ENCODE assay signal across 15 mouse cellular contexts in genomic region chr13:109577454-109577853, GRCm38 (mm10).
DNase-seq lines count a peak whose midpoint lies in the region; ATAC-seq and TF ChIP-seq lines count a peak whose summit lies in the region.
"Had no signal": no experiment of that assay in that cellular context is flagged by ENCODE, and none has a peak within 500 bp of the region (broad histone marks: within the 10 kb centered on the region; RNA-seq: fewer than 3 reads in every experiment).

No protein-coding gene starts in this region.

- H3K4me2 ChIP-seq in forebrain, embryonic 15.5 days (replicated peaks): no peak overlapping the region
- H3K4me2 ChIP-seq in forebrain, postnatal 0 days (ENCODE audit: low read depth): no peak overlapping the region
- no peak overlapping the region for H3K4me2 ChIP-seq in lung, embryonic 14.5 days
- peak overlapping the region; percentile 31 for H3K4me2 ChIP-seq in myocyte (ENCODE audit: low read depth)
- H3K4me2 ChIP-seq: limb, embryonic 13.5 days had no signal

- DNase-seq in forebrain, postnatal 0 days: no peak
- DNase-seq in lung, embryonic 14.5 days: peak; percentile 70
- DNase-seq in lung, postnatal 4 days: no peak
- DNase-seq in Patski (ENCODE audit: low read depth, low spot score): peak; percentile 65
- no peak for DNase-seq in layer of hippocampus, adult 18-20 months (ENCODE audit: low spot score in 2 of 2)
- DNase-seq in limb, embryonic 10.5 days (ENCODE audit: low spot score): no peak
- DNase-seq: B cell, adult 2 months; heart, adult 2 months; spleen, adult 18-20 months; thymus, adult 2 months had no signal

- H3K36me3 ChIP-seq in forebrain, embryonic 15.5 days: no peaks in the 10 kb centered on the region
- no peaks in the 10 kb centered on the region for H3K36me3 ChIP-seq in forebrain, postnatal 0 days (ENCODE audit: insufficient read depth)
- no peaks in the 10 kb centered on the region for H3K36me3 ChIP-seq in lung, embryonic 14.5 days (ENCODE audit: insufficient read depth)
- no peaks in the 10 kb centered on the region for H3K36me3 ChIP-seq in myocyte (ENCODE audit: control insufficient read depth, insufficient read depth)
- H3K36me3 ChIP-seq in limb, embryonic 10.5 days: no peaks in the 10 kb centered on the region
- H3K36me3 ChIP-seq: G1E; limb, embryonic 13.5 days had no signal

- in situ Hi-C loops in Patski (cut with MboI; ENCODE audit: low pct_unique_long_range_greater_than_20kb): no loop called here

- TF ChIP-seq CTCF in forebrain, postnatal 0 days (IDR thresholded peaks at IDR 0.05; ENCODE audit: low read depth): no peak
- no peak for TF ChIP-seq CTCF in lung, embryonic 14.5 days (IDR thresholded peaks at IDR 0.05; ENCODE audit: low read depth)
- no peak for TF ChIP-seq CTCF in Patski (IDR thresholded peaks at IDR 0.05)

- POLR2A ChIA-PET in Patski (lab: Charles Lee): interaction anchor here (1.0 kb wide), 1 partner anchor 21 kb away, joined by 3 read pairs; no protein-coding TSS in a partner anchor

- H3K27ac ChIP-seq in forebrain, embryonic 15.5 days (replicated peaks): 0 out of 2 replicates have a peak overlapping the region, but pooled peaks have one; percentile 31
- H3K27ac ChIP-seq in forebrain, postnatal 0 days (ENCODE audit: low read depth, low read length): no peak overlapping the region
- H3K27ac ChIP-seq in lung, embryonic 14.5 days (ENCODE audit: low read depth): no peak overlapping the region
- no peak overlapping the region for H3K27ac ChIP-seq in limb, embryonic 10.5 days
- H3K27ac ChIP-seq: heart, adult 2 months; limb, embryonic 13.5 days; macrophage had no signal

- no peaks in the 10 kb centered on the region for H3K79me2 ChIP-seq in myocyte (ENCODE audit: control insufficient read depth, insufficient read depth)

- H3K9ac ChIP-seq in forebrain, embryonic 15.5 days (replicated peaks): no peak overlapping the region
- H3K9ac ChIP-seq in forebrain, postnatal 0 days: no peak overlapping the region
- H3K9ac ChIP-seq in lung, embryonic 14.5 days: no peak overlapping the region
- H3K9ac ChIP-seq: limb, embryonic 13.5 days had no signal

- no peaks in the 10 kb centered on the region for H3K27me3 ChIP-seq in forebrain, embryonic 15.5 days
- no peaks in the 10 kb centered on the region for H3K27me3 ChIP-seq in forebrain, postnatal 0 days (ENCODE audit: insufficient read depth, low read length)
- no peaks in the 10 kb centered on the region for H3K27me3 ChIP-seq in lung, embryonic 14.5 days (ENCODE audit: insufficient read depth, low read length)
- H3K27me3 ChIP-seq in Patski (no peaks in the 10 kb centered on the region), myocyte (ENCODE audit: control insufficient read depth, insufficient read depth, insufficient read length) (no peaks in the 10 kb centered on the region)
- no peaks in the 10 kb centered on the region for H3K27me3 ChIP-seq in limb, embryonic 10.5 days (ENCODE audit: low read depth, poor library complexity, severe bottlenecking)
- H3K27me3 ChIP-seq: limb, embryonic 13.5 days had no signal

- no peak overlapping the region for H3ac ChIP-seq in myocyte (ENCODE audit: control insufficient read depth, insufficient read length)

- WGBS in forebrain, embryonic 15.5 days: 63% methylated on average over 5 of the region's 5 CpGs
- 47% methylated on average over 5 of the region's 5 CpGs for WGBS in forebrain, postnatal 0 days
- 44% methylated on average over 5 of the region's 5 CpGs for WGBS in lung, embryonic 14.5 days
- WGBS in limb, embryonic 10.5 days: 91% methylated on average over 5 of the region's 5 CpGs

- no peaks in the 10 kb centered on the region for H3K9me3 ChIP-seq in forebrain, embryonic 15.5 days
- H3K9me3 ChIP-seq in forebrain, postnatal 0 days (ENCODE audit: low read length): no peaks in the 10 kb centered on the region
- H3K9me3 ChIP-seq in lung, embryonic 14.5 days (ENCODE audit: low read depth, low read length): no peaks in the 10 kb centered on the region
- no peaks in the 10 kb centered on the region for H3K9me3 ChIP-seq in limb, embryonic 10.5 days (replicated peaks)
- H3K9me3 ChIP-seq: G1E; limb, embryonic 13.5 days had no signal

- CTCF ChIA-PET in Patski (lab: Charles Lee): interaction anchor here (1.1 kb wide), 1 partner anchor 19 kb away, joined by 3 read pairs; no protein-coding TSS in a partner anchor

- ATAC-seq in forebrain, embryonic 15.5 days (replicated peaks): no peak
- ATAC-seq in forebrain, postnatal 0 days: no peak
- ATAC-seq in lung, embryonic 14.5 days (ENCODE audit: insufficient read depth): peak; percentile 44; the same call in 1 of the 2 replicates
- peak; percentile 29 for ATAC-seq in Patski

- no peak overlapping the region for H3K4me3 ChIP-seq in forebrain, embryonic 15.5 days
- no peak overlapping the region for H3K4me3 ChIP-seq in forebrain, postnatal 0 days (ENCODE audit: low read depth, low read length)
- no peak overlapping the region for H3K4me3 ChIP-seq in lung, embryonic 14.5 days (ENCODE audit: low read depth, low read length)
- H3K4me3 ChIP-seq in myocyte: no peak overlapping the region
- H3K4me3 ChIP-seq in limb, embryonic 10.5 days: no peak overlapping the region
- H3K4me3 ChIP-seq: heart, adult 2 months; limb, embryonic 13.5 days had no signal

- no peak for TF ChIP-seq POLR2A in myocyte (IDR thresholded peaks at IDR 0.05; ENCODE audit: insufficient read length, low read depth)

- peaks cover 14% of the 10 kb centered on the region for H3K4me1 ChIP-seq in forebrain, embryonic 15.5 days
- no peaks in the 10 kb centered on the region for H3K4me1 ChIP-seq in forebrain, postnatal 0 days (ENCODE audit: insufficient read depth)
- no peaks in the 10 kb centered on the region for H3K4me1 ChIP-seq in lung, embryonic 14.5 days (ENCODE audit: insufficient read depth)
- peaks cover 4% of the 10 kb centered on the region; the same call in 1 of the 2 replicates for H3K4me1 ChIP-seq in limb, embryonic 10.5 days

TF ChIP-seq in myocyte, 11 proteins besides CTCF, POLR2A, EP300 and RAD21:
- no peak for TF ChIP-seq CEBPB (IDR thresholded peaks at IDR 0.05; ENCODE audit: insufficient read depth, poor library complexity, severe bottlenecking)
- no peak for TF ChIP-seq MAX (IDR thresholded peaks at IDR 0.05; ENCODE audit: low read depth)
- no peak for TF ChIP-seq USF1 (IDR thresholded peaks at IDR 0.05; ENCODE audit: low read depth)
- TF ChIP-seq TCF12 (IDR thresholded peaks at IDR 0.05; ENCODE audit: insufficient read depth, poor library complexity, severe bottlenecking): no peak
- no peak for TF ChIP-seq MYOG (IDR thresholded peaks at IDR 0.05; ENCODE audit: control insufficient read depth in 1 of 3, insufficient read depth in 1 of 3, insufficient read length in 2 of 3, low read depth in 2 of 3)
- TF ChIP-seq E2F4 (IDR thresholded peaks at IDR 0.05; ENCODE audit: insufficient read depth): no peak
- TF ChIP-seq TCF3 (IDR thresholded peaks at IDR 0.05; ENCODE audit: insufficient read length, low read depth): no peak

Comparison
In these comparisons a context has a peak if more than half of its experiments do, and no peak if none do; other contexts are left out.
1. DNase-seq: peak in lung, embryonic 14.5 days (single experiment) and Patski (single experiment); none in forebrain, postnatal 0 days (single experiment), lung, postnatal 4 days (0 of 2), layer of hippocampus, adult 18-20 months (0 of 2) and limb, embryonic 10.5 days (single experiment).
2. ATAC-seq: peak in lung, embryonic 14.5 days (single experiment) and Patski (single experiment); none in forebrain, embryonic 15.5 days (single experiment) and forebrain, postnatal 0 days (single experiment).